Mouse (Mus musculus) myocyte (in vitro differentiated cells): Measurements from ENCODE around the gene Mcub. TPM values are rescaled to one million over a fixed set of nuclear protein-coding genes. Genes with fewer than 3 reads are reported as not detected.

ENCODE experiments used
- H3K27me3 ChIP-seq: one replicate; pipeline ENCODE4 v1.6.1; 2011; ENCODE audit not compliant: control insufficient read depth, insufficient read depth, insufficient read length
- H3K36me3 ChIP-seq: one replicate; pipeline ENCODE4 v1.6.1; 2011; ENCODE audit not compliant: control insufficient read depth, insufficient read depth
- H3K4me2 ChIP-seq: one replicate; pipeline ENCODE4 v1.6.1; 2011; ENCODE audit warnings: low read depth, control low read depth
- H3K4me3 ChIP-seq: one replicate; pipeline ENCODE4 v1.5.1; 2011; ENCODE audit warnings: mild to moderate bottlenecking, control low read depth, moderate library complexity
- H3K79me2 ChIP-seq: one replicate; pipeline ENCODE4 v1.6.1; 2011; ENCODE audit not compliant: control insufficient read depth, insufficient read depth
- H3ac ChIP-seq: one replicate; pipeline ENCODE4 v1.6.1; 2011; ENCODE audit not compliant: control insufficient read depth, insufficient read length
- CEBPB ChIP-seq: IDR thresholded peaks from 2 replicates; pipeline ENCODE4 v1.6.1; 2011; ENCODE audit warnings: mild to moderate bottlenecking, moderate library complexity; ENCODE audit not compliant: poor library complexity, insufficient read depth, severe bottlenecking
- E2F4 ChIP-seq: IDR thresholded peaks from one replicate; pipeline ENCODE4 v1.6.1; 2011; ENCODE audit warnings: mild to moderate bottlenecking, control low read depth, moderate library complexity; ENCODE audit not compliant: insufficient read depth
- MAX ChIP-seq: IDR thresholded peaks from one replicate; pipeline ENCODE4 v1.6.1; 2011; ENCODE audit warnings: low read depth, mild to moderate bottlenecking, control low read depth
- MYOD1 ChIP-seq, 3 experiments: IDR thresholded peaks; one replicate each; pipeline ENCODE4 v1.6.1; 2011; ENCODE audit warnings: control low read depth in 2 of 3, low read depth in 2 of 3, mild to moderate bottlenecking in 2 of 3, moderate library complexity in 1 of 3; ENCODE audit not compliant: insufficient read length in 2 of 3, control insufficient read depth in 1 of 3
- MYOG ChIP-seq, 3 experiments: IDR thresholded peaks; one replicate each; pipeline ENCODE4 v1.6.1; 2011; ENCODE audit warnings: control low read depth in 2 of 3, low read depth in 2 of 3, mild to moderate bottlenecking in 2 of 3; ENCODE audit not compliant: insufficient read length in 2 of 3, control insufficient read depth in 1 of 3, insufficient read depth in 1 of 3
- POLR2A ChIP-seq: IDR thresholded peaks from one replicate; pipeline ENCODE4 v1.6.1; 2011; ENCODE audit warnings: low read depth, mild to moderate bottlenecking, control low read depth, moderate library complexity; ENCODE audit not compliant: insufficient read length
- POLR2AphosphoS2 ChIP-seq: IDR thresholded peaks from one replicate; pipeline ENCODE4 v1.6.1; 2011; ENCODE audit warnings: low read depth, control low read depth; ENCODE audit not compliant: insufficient read length
- REST ChIP-seq: IDR thresholded peaks from one replicate; pipeline ENCODE4 v1.6.1; 2011; ENCODE audit warnings: mild to moderate bottlenecking, control low read depth, moderate library complexity; ENCODE audit not compliant: insufficient read depth, insufficient read length
- SRF ChIP-seq: IDR thresholded peaks from one replicate; pipeline ENCODE4 v1.6.1; 2011; ENCODE audit warnings: low read depth; ENCODE audit not compliant: control insufficient read depth, insufficient read length
- TCF12 ChIP-seq: IDR thresholded peaks from one replicate; pipeline ENCODE4 v1.6.1; 2011; ENCODE audit warnings: mild to moderate bottlenecking, control low read depth; ENCODE audit not compliant: poor library complexity, insufficient read depth, severe bottlenecking
- TCF3 ChIP-seq: IDR thresholded peaks from one replicate; pipeline ENCODE4 v1.6.1; 2011; ENCODE audit warnings: low read depth, control low read depth; ENCODE audit not compliant: insufficient read length
- USF1 ChIP-seq: IDR thresholded peaks from one replicate; pipeline ENCODE4 v1.6.1; 2011; ENCODE audit warnings: low read depth, mild to moderate bottlenecking, control low read depth, moderate library complexity
- polyA plus RNA-seq: library from polyadenylated mRNA; unstranded; fragments of >200 nt; fragmentation: generic; extraction: Trizol; gene quantifications from one replicate; pipeline ENCODE4 v1.2.1, GENCODE M21; 2012; ENCODE audit warnings: missing spikeins

Gene Mcub
- polyA plus RNA-seq, 1 experiment = 19.7 TPM

- no peaks in the 10 kb centered on the region for H3K79me2 ChIP-seq
- no peak overlapping the region for H3ac ChIP-seq
- TF ChIP-seq REST = no peak
- TF ChIP-seq E2F4 = no peak
- no peak for TF ChIP-seq USF1
- H3K27me3 ChIP-seq = no peaks in the 10 kb centered on the region
- H3K4me2 ChIP-seq = no peak overlapping the region
- no peaks in the 10 kb centered on the region for H3K36me3 ChIP-seq
- no peak overlapping the region for H3K4me3 ChIP-seq
These were observed 26.2 kb downstream of the Mcub start for GRCm38 (mm10) chr3:129943813-129944212.

GRCm38 (mm10) chr3:129941291-129941690 is 28.7 kb downstream of the Mcub start:
- Histone ChIP-seq H3K4me3 (no peak overlapping the region), H3K36me3 (no peaks in the 10 kb centered on the region), H3K27me3 (no peaks in the 10 kb centered on the region), H3ac (no peak overlapping the region), H3K4me2 (peak overlapping the region; percentile 56), H3K79me2 (no peaks in the 10 kb centered on the region)
- TF ChIP-seq MAX (no peak), TCF12 (no peak), POLR2AphosphoS2 (no peak), TCF3 (no peak), REST (no peak)

GRCm38 (mm10) chr3:129940780-129941179 is 29.2 kb downstream of the Mcub start:
- no peak overlapping the region for H3ac ChIP-seq
- no peak for TF ChIP-seq USF1
- no peak for TF ChIP-seq POLR2A
- no peak for TF ChIP-seq TCF3
- no peak for TF ChIP-seq SRF
- TF ChIP-seq CEBPB = no peak
- TF ChIP-seq MYOG (IDR thresholded peaks at IDR 0.05; ENCODE audit: control insufficient read depth in 1 of 3, insufficient read depth in 1 of 3, insufficient read length in 2 of 3, low read depth in 2 of 3) = no peak
- TF ChIP-seq MYOD1 (IDR thresholded peaks at IDR 0.05; ENCODE audit: control insufficient read depth in 1 of 3, insufficient read length in 2 of 3, low read depth in 2 of 3) = no peak
- no peak for TF ChIP-seq MAX
- no peak for TF ChIP-seq TCF12
- TF ChIP-seq E2F4 = no peak
- TF ChIP-seq POLR2AphosphoS2 = no peak
- TF ChIP-seq REST = no peak
- H3K36me3 ChIP-seq = no peaks in the 10 kb centered on the region
- no peaks in the 10 kb centered on the region for H3K79me2 ChIP-seq
- H3K27me3 ChIP-seq = no peaks in the 10 kb centered on the region
- peak overlapping the region; percentile 56 for H3K4me2 ChIP-seq
- no peak overlapping the region for H3K4me3 ChIP-seq

- TF ChIP-seq MYOG (IDR thresholded peaks at IDR 0.05; ENCODE audit: control insufficient read depth in 1 of 3, insufficient read depth in 1 of 3, insufficient read length in 2 of 3, low read depth in 2 of 3) = no peak
- TF ChIP-seq MYOD1 (IDR thresholded peaks at IDR 0.05; ENCODE audit: control insufficient read depth in 1 of 3, insufficient read length in 2 of 3, low read depth in 2 of 3) = no peak
- Histone ChIP-seq H3K4me2 (no peak overlapping the region), H3K36me3 (no peaks in the 10 kb centered on the region), H3K27me3 (no peaks in the 10 kb centered on the region), H3K79me2 (no peaks in the 10 kb centered on the region), H3ac (no peak overlapping the region), H3K4me3 (no peak overlapping the region)
These were observed 30.9 kb downstream of the Mcub start for GRCm38 (mm10) chr3:129939058-129939457.

- Histone ChIP-seq H3K27me3 (no peaks in the 10 kb centered on the region), H3K4me2 (peak overlapping the region; percentile 80), H3K79me2 (no peaks in the 10 kb centered on the region), H3K36me3 (no peaks in the 10 kb centered on the region), H3ac (no peak overlapping the region), H3K4me3 (no peak overlapping the region)
- TF ChIP-seq E2F4 = no peak
These were observed 32.2 kb downstream of the Mcub start for GRCm38 (mm10) chr3:129937848-129938247.

- Histone ChIP-seq H3K4me3 (no peak overlapping the region), H3K79me2 (no peaks in the 10 kb centered on the region), H3K27me3 (no peaks in the 10 kb centered on the region), H3ac (no peak overlapping the region), H3K36me3 (no peaks in the 10 kb centered on the region), H3K4me2 (peak overlapping the region; percentile 24)
- TF ChIP-seq USF1 = no peak
- peak; percentile 32; the same call in 1 of the 2 replicates for TF ChIP-seq CEBPB
These were observed 33.4 kb downstream of the Mcub start for GRCm38 (mm10) chr3:129936561-129936960.
